Mouse (Mus musculus): ENCODE measurements around the gene Cd5. TPM values are rescaled to one million over a fixed set of nuclear protein-coding genes. Genes with fewer than 3 reads are reported as not detected.

Cd5 gene
- total RNA-seq, 2 experiments from 2014 or later = 0.19 TPM; not detected in 1

DNA sequence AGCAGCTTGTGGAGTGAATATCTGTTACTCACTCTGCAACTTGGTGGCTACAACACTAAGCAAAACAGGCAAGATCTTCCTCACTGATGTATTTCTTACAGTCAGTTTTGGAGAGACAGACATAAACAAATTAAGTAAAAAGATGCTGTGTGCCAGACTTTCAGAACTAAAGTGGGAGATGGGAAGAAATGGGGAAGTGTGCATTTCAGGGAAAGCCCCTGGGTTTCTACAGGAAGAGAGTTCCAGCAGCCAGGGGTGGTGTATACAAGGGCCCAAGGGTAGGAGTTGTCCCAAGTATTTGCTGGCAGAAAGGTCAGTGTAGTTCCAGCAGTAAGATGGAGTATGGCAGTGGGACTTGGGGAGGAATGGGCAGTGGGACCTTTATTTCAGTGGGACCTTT lies 20.7 kb upstream of the Cd5 start:
- no peak for DNase-seq (ENCODE audit: low spot score in 2 of 2)

DNA sequence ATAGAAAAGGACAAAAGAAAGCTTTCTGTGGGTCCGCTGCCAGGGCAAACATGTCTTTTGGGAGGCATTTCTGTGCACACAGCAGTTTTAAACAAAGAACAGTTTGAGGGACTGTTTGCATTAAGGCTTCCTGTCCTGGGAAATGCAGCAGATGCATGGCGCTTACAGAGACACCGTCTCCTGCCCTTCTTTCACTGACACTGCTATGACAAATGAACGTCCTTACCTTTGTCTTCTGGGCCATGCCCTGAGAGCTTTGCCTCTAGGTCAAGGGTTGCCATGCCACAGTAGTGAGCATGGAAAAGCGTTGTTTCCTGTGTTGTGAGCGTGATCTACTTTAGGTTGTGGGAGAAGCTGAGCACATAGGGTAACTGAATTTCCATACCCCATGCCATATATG lies 19.9 kb upstream of the Cd5 start:
- DNase-seq (ENCODE audit: low spot score in 2 of 2) = no peak

DNA sequence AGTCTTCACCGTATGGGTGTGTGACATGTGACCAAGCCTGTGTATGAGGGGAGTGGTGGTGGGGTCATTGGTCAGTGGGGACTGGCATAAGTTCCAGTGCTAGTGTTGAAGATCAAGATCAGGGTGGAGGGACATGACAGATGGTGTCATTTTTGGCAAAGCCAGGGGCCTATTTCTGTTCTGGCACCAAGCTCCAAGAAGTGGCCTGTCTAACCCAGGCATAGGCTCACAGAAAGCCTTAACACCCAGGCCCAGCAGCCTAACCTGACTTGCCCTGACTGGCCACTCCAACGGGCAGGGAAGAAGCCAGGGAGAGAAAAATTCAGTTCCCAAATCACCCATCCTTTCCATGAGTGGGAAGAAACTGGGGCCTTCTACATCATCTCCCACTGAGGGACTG lies 18.7 kb upstream of the Cd5 start:
- no peak for DNase-seq (ENCODE audit: low spot score in 2 of 2)

DNA sequence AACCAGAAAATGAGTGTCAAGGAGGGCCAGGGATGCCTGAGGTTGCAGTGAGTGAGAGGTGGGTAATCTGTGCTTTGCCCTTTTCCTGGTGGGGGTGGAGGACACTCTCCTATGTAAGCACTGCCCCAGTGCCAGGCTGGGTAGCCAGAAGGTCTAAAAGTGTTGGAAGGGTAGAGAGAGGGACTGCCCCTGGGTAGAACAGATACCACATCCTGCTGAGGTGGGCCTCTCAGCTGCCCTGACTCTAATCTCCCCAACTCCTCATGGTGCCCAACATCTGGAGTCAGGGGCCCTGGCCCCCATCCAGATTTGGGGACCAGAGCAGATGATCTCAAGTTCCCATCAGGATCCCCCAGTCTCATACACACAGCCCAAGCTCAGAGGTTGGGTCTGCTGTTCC lies 18.3 kb upstream of the Cd5 start:
- no peak for DNase-seq (ENCODE audit: low spot score in 2 of 2)

DNA sequence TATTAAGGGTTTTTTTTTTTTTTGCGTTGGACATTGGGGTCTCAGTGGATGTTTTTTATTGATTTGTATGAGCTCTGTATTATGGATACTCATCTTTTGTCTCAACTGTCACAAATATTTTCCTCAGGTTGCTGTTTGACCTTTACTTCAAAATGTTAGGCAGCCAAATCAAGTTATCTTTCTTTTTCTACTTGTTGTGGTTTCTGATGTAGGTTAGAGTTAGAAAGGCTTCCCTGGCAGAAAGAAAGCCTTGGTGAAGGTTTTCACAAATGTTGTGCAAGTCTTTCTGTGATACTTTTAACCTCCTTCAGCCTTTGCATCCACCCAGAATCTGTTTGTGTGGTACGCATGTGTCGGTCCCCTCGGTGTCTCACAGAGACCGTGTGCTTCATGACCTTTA lies 13.8 kb upstream of the Cd5 start:
- no peak for DNase-seq (ENCODE audit: low spot score in 2 of 2)

DNA sequence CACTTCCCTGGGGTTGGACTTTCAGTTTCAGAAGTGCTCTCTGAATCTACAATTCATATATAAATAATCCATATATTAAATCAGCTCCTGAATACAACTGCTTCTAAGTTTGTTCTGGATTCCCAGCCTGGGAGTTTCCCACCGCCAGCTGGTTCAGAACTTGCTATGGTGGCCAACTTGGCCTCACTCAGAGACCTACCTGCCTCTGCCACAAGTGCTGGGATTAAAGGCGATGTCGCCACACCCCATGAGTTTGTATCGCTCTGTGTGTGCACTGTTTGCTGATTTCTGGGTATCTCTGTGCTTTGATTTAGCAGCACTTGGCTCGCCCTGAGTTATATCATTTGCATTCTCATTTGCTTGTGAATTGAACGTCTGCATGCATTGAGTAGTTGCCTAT lies 13.3 kb upstream of the Cd5 start:
- DNase-seq (ENCODE audit: low spot score in 2 of 2) = no peak

DNA sequence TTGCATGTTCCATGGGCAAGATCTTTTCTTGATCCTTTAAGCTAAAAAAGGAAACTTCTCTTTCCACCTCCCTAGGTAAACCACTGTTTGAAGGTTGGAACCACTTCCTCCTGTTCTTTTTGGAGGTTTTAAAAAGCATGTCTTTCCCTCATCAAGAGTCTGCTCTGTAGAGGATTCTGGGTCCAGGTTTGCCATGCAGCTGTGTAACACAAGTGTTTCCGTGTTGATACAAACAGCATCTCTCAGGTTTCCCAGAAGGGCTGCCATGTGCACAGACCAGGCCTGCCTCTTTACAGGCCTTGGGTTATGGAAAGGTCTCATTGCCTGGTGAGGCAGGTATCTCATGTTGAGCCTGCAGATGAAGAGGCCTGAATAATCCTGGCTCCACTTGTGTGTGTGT lies 12.8 kb upstream of the Cd5 start:
- DNase-seq (ENCODE audit: low spot score in 2 of 2) = no peak

DNA sequence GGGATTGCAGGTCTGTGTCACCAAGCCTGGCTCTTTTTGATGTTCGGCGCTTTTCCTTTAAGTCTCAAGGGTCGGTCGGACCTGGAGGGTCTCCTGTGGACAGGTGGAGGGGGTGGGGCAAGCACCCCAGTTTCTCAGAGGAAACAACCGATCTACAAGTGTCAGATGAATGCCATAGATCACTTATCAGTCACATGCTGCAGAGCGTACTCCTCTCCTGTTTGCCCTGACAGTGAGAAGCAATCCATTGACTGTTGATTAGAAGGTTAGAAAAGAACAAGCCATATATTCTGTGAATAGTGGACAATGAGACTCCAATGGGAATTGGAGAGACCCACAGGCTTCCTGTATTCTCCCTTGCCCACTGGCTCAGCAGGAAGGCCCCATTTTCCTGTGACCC lies 11.4 kb upstream of the Cd5 start:
- DNase-seq (ENCODE audit: low spot score in 2 of 2) = no peak

DNA sequence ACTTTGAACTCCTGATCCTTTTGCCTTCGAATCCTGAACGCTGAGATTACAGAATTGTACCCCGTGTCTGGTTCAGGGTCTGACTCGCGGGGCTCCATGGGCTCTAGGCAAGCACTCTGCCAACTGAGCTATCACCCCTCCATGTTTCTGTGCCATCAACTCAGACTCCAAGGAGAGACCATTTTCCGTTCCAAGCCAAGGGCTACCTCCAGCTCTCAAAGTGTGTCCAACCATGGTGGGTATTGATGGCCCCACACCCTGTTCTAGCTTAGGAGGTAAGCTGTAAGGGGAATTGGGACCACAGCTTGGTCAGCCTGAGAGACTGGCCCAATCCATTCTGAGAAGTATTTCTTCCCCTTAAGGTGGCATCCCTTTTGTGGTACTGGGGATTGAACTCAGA lies 10.5 kb upstream of the Cd5 start:
- DNase-seq (ENCODE audit: low spot score in 2 of 2) = no peak

DNA sequence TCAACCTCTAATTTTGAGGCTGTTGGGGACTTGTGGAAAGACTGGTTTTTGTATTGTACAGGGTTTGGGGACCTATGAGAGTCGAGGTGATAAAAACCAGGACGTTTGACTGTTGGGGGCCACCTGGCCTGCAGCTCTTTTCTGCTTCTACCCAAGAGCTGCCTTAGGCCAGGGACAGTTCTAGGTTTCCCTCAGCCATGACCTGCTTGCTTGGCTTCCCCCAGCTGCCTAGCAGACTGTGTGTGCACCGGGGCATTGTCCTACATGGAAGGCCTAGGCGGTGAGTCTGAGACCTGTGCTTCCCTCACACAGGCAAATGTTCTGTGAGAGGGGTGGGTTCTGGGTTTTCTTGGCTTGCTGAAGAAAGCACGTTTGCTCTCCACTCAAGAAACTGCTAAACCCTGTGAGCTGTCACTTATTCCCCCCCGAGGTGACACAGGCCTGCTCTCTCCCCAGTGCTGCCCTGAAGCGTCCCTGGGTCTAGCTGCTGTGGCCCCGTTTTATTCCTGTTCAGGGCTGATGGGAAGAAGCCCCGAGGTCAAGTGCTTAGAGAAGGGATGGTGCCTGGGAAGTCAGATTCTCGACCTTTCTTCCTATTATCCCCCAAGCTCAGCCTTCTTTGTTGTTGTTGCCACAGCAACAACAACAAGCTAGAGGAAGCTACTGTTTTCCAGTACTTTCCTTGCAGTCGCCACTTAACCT lies 9.8 kb upstream of the Cd5 start:
- DNase-seq (ENCODE audit: low spot score in 2 of 2) = no peak

DNA sequence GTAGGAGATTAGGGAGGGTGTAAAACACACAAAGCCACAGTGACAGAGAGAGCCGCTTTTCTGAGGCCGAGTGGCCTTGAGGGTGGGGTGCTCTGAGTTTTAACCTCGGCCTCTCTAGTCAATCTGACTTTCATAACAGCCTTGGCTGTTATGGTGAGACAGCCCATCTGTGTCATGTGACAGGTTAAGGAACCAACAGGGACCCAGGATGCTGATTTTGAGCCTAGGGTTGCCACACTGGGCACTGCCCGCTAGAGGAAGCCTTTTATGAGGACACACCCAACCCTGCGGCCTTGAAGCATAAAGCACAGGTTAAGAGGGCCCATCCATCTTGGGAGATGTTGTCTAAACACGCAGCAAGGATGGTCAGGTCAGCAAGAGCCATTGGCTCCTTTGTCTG lies 8.9 kb upstream of the Cd5 start:
- no peak for DNase-seq (ENCODE audit: low spot score in 2 of 2)

DNA sequence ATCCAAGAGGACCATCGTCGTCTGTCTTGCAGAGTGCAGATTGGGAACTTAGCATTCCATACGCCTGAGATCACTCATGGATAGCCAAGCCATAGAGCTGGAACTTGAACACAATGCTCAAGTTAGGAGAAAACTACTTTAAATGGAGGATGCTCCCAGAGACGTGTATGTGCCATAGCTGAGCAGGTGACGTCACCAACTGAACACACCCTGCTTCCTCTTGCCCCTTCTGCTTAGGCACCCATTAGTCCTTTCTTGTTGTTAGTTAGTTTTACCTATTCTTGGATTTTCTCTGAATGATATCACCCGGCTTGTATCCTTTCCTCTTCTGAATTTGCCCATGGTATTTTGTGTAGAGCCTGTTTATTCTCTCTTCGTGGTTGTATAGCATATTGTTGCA lies 8.4 kb upstream of the Cd5 start:
- DNase-seq (ENCODE audit: low spot score in 2 of 2) = no peak

DNA sequence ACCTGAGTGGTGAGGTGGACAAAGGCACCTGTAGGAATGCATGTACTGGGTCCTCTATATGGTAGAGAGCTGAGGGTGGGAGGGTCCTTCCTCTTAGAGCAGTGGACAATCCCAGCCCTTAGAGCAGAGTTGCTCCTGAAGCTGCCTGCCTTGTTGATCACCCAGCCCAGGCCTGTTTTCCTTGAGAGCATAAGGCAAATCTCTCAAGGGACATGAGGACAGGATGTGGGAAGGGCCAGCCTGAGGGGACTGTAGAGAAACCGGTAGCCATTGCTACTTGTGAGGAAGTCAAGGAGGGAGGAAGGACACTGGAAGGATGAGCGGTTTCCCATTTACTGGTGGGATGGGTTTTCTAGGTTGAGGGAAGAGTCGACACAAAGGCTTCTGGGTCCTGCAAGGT lies 3.8 kb upstream of the Cd5 start:
- DNase-seq (ENCODE audit: low spot score in 2 of 2) = no peak

DNA sequence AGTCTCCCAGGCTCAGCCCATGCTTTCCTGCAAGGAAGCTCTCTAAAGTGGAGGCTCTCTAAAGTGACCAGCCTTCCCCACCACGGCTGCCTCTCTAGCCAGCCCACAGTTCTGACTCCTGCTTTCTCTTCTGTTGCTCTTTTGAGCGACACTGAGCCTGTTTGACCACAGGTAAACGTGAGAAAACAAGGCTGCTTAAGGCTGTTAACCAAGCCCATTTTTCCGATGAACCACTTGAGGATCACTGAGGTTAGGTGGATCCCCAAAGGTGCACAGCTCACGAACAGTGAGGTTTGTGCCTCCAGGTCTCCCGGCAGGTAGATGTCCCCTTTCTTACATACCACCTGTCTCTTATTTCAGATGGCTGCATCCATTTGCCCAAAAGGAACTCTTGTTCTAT lies 3.3 kb upstream of the Cd5 start:
- DNase-seq (ENCODE audit: low spot score in 2 of 2) = no peak

DNA sequence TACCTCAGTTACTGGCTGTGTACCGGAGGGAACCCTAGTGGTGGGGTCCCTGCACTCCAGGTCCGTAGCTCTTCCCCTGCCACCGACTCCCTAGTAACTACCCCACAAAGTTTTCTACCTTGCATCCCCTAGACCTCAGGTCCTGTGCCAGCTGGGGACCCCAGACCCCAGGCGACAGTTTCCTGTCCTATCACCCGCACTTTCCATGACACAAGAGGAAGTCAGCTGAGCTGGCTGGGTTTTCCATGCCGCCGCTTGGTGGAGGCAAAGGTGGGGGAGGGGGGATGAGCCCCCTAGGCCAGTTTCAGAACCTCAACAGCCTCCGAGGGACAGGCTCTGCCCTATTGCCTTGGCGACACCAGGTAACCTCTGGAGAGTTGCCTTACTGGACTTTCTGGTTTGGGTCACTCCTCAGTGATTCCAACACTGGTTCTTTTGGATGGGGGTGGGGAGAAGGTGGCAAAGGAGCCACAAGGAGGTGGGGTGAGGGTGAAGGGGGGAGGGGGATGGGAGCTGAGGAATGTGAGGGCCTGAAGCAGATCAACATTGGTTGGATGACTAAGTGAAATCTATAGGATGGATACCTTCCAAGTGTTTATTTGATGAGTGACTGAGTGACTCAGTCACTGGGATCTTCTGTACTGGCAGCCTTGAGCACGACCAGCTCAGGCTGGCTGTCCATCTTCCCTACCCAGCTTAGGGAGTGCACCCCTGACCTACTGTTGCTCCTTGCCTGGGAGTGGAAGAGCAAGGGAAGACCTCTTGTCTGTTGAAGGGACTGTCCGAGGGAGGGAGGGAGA lies 2.0 kb upstream of the Cd5 start:
- no peak for DNase-seq (ENCODE audit: low spot score in 2 of 2)

DNA sequence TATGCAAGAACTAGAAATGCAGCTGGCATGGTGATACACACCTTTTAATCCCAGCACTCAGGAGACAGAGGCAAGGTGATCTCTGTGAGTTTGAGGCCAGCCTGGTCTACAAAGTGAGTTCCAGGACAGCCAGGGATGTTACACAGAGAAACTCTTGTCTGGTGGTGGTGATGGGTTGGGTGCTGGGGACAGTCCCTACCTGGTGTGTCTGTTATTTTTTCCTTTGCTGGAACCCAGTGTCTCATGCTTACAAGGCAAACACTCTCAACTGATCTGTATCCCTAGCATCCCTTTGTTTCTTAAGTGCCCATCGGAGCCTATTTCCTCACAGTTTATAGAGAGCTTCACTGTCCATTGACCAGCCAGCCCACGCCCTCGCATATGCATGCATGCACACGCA lies 1.1 kb upstream of the Cd5 start:
- DNase-seq (ENCODE audit: low spot score in 2 of 2) = no peak

DNA sequence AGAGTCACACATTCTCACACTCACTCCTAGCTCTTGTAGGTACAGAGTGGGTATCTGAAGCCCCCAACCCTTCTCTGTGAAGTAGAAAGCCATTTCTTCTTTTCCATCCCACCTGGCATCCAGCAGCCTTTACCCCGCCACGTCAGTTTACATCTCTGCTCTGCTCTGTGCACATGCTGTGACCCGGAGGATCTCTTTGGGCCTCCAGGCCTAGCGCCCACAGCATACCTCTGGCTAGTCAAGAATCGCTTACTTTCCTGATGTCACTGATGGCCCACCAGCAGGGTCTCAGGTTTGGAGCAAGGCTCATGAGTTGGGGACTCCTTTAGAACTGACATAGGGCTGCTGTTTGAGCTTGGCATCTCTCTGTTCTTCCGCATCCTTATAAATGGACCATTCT lies 764 bp downstream of the Cd5 start:
- no peak for DNase-seq (ENCODE audit: low spot score in 2 of 2)

DNA sequence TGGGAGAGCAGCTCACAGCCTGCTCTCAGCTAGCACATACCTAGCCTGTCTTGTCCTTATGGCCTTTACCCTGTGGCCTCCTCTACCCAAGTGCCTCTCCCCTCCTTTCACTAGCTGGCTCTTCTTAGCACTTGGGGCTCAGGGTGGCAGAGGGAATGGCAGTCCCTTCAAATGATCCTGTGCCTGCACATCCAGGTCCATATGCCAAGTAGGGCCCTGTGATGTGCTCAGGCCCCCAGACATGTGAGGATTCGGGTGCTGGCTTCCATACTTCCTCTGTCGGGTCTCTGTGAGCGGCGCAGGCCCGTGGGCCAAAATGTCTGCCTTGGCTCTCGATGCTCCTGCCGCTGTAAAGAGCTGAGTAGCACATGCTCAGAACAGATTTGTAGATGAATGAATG lies 2.9 kb downstream of the Cd5 start:
- no peak for DNase-seq (ENCODE audit: low spot score in 2 of 2)

DNA sequence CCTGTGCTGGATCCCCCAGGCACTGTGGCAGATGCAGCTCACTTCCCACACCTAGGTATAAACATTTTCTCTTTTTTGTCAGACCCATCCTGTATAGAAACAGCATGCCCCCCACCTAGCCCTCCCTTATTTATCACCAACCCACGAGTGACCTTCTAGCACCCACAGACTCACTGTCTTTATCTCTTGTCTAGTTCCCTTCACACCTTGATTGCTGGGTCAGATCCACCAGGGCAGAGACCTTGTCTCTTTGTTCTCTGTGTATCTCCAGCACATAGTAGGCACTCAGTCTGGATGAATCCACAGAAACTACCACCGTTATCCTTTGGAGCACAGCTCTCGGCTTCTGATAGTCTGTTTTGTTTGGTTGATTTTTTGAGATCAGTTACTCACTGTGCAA lies 3.7 kb downstream of the Cd5 start:
- DNase-seq (ENCODE audit: low spot score in 2 of 2) = no peak

DNA sequence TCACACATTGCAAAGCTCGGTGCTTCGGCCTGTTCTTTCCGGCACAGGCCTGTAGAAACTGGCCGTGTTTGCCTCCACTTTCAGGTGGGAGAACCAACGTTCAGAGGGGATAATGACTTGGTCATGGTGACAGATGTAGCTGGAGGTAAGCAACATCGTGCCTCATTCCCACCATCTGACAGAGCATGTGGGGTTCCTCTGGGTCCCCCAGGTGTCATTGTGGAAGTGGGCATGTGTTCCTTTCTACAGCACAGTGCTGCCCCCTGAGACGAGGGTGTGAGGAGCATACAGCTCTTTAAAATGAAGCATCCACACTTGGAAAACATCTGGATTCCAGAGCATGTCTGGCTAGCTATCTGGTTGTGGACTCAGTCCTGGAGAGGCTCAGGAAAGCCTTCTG lies 4.2 kb downstream of the Cd5 start:
- DNase-seq (ENCODE audit: low spot score in 2 of 2) = no peak

DNA sequence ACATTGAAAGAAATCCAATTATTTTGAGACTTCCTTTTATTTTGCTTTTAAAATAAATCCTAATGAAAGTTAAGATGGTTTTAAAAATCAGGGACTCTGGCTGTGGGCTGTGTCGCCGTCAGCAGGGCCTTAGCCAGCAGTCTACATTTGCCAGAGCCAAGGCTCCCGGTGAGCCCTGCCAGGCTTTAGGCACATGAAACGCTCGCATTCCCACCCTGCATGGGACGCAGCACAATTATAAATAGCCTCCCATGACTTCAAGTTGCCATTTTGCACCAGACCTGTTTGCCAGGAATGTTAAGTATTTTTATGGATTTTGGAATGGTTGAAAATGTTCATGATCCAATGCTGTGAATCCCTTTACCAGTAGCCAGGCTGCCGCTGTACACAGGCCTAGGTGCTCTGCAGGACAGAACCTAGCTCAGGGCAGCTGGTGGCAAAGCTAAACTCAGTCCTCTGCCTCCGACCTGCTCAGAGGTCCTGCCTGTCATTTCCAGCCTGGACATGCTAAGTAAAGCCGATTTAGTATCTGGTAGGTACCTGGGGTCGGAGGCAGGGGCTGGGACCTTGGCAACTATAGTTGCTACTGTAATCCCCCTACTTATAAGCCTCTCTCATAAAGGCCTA lies 5.2 kb downstream of the Cd5 start:
- peak in 1 of 2 experiments; percentile 48 for DNase-seq (ENCODE audit: low spot score in 2 of 2)

DNA sequence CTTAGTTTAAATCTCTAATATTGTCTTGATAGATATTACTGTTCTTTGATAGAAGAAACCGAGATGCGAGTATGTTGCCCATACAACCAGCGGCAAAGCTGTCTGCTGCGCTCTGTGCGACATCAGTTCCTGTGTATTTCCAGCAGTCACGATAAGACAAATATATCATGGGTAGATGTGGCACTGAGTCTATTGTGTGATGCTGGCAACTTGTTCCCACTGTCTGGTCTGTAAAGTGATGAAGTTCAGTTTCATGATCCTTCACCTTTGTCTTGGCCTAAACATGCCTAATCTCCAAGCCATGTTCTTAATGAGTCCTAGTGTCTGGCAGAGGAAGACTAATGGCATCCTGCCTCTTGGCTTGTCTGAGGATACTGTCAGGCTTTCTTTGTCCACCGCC lies 6.1 kb downstream of the Cd5 start:
- DNase-seq (ENCODE audit: low spot score in 2 of 2) = no peak

DNA sequence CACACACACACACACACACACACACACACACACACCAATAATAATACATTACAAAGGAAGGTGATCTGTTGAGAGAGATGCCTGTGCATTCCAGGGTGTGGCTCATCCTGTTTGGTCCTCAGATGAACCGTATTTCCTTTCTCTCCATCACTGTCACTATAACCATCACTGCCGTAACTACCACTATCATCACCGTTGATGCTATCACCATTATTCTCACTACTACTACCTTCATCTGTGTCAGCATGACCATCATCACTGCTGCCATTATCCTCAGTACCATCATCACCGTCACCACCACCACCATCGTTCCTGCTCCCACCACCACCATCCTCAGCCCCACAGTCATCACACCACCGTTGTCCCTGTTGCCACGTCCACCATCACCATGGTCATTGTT lies 6.8 kb downstream of the Cd5 start:
- no peak for DNase-seq (ENCODE audit: low spot score in 2 of 2)
